Mouse (Mus musculus) skeletal muscle tissue, adult 2 months (tissue): Measurements from ENCODE around the gene Slc6a6.
A peak's percentile ranks its signal among the peaks of the same experiment; 100 is the strongest.

Source experiments
- DNase-seq: peaks from one replicate; pipeline ENCODE4 v3.0.0-alpha.2; 2012; ENCODE audit warnings: low read depth, low spot score

Gene Slc6a6

GRCm38 (mm10) chr6:91773951-91774350 is 90.1 kb downstream of the Slc6a6 start:
- no peak for DNase-seq

- DNase-seq = peak; percentile 55
Observed at GRCm38 (mm10) chr6:91776543-91776942, 92.7 kb downstream of the Slc6a6 start.

DNA sequence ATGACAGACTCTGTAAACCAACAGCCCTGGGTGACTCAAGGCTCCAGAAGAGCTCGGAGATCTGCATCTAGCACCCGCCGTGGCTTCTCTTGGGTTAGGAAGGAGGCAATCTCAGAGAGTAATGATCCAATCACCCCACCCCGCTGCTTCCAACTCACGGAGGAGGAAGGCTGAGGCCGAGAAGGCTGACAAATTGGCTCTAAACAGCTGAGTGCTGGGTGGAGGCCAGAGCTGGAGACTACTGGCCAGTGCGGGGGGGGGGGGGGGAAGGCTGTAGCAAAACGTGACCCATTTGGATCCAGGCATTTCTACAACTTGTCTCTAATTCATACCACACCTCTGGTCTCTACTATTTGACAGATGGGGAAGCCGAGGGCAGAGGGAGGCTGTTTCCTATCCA is 95.4 kb downstream of the Slc6a6 start:
- no peak for DNase-seq

DNA sequence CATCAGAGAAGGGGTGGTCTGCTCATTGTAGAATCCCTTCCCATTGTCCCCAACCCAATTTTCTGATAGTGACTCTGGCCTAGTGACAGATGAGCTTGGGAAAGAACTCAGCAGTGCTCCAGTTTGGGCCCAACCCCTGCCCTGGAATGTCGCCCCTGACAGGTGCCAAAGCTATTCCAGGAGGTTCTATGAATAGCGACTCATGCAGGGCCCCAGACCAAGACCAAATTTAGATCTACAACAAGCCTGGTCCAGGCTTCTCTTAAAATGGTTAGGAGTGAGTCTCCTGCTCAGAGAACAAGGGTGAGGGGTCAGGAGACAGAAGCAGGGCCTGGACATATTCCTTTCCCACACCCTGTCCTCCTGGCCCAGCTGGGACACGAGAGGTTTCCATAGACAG is 101.2 kb downstream of the Slc6a6 start:
- peak; percentile 72 for DNase-seq

GRCm38 (mm10) chr6:91788311-91788798 is 104.5 kb downstream of the Slc6a6 start:
- DNase-seq = no peak

DNA sequence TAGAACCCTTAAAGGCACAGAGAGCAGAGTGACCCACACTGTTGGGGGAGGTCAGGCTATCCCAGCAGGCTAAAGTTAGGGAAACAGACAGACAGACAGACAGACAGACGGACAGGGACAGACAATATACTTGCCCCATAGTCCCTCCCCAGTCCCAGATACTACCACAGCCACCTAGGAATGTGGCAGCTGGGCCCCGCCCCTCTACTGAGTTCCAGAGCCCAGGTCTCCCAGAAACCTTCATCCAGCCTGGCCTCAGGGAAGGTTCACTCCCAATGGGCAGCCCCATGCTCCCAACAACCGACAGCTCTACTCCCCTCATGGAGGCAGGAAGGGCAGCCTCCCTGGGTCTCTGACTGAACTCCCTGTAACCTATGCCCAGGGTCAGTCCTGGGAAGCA is 111.8 kb downstream of the Slc6a6 start:
- no peak for DNase-seq

- peak; percentile 38 for DNase-seq
Observed at GRCm38 (mm10) chr6:91796064-91796463, 112.2 kb downstream of the Slc6a6 start.

- no peak for DNase-seq
Observed at GRCm38 (mm10) chr6:91796736-91797135, 112.9 kb downstream of the Slc6a6 start.

DNA sequence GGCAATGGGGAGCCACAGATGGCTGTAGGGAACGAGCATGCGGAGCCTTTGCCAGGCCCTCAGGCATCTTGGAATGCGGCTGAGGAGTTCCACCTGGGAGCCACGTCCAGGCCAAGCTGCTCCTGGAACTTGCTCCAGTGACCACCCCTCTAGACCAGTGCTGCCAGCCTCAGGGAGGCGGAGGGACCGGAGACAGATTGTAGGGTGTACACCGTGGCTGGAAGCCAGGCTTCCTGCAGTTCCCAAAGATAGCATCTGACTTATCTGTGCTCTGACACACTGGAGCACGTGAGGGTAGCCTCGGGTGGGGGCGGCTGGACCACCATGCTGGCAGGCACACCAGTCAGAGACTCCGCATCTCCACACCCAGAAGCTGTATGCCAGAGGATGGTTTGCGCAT is 114.6 kb downstream of the Slc6a6 start:
- DNase-seq = no peak

DNA sequence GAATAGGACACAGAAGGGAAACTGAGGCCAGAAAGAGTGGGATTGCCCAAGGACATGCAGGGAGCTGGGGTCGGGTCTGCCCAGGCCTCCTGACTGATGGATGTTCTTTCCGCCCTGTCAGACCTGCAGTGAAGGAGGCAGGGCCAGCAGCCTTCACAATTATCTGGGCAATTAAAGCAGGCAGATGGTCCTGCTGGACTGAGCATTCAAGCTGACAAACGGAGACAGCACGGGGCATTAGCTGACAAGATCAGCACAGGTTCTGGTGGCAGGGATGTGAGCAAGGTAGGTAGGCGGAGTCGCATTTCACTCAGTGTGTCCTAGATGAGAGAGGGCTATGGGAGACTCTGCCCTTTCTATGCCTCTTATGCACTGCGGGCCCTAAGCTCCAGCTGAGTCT is 120.3 kb downstream of the Slc6a6 start:
- no peak for DNase-seq

DNA sequence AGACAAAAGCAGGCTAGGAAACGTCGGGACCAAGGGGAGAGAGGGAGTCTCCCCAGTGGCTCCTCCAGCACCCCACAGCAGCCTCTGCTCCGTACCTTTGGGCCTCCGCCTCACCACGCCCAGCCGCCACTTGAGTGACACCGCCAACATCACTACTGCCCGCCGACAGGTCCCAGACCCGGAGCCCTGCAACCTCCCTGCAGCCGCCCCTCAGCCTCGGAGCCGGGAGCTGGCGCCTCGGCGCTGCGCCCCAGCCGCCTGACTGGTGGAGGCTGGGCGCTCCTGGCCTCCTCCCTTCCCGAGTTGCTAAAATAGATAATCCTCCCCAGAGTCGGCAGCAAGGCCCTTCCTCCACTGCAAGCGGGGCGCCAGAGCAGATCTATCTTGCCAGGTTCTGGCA is 123.3 kb downstream of the Slc6a6 start:
- no peak for DNase-seq

DNA sequence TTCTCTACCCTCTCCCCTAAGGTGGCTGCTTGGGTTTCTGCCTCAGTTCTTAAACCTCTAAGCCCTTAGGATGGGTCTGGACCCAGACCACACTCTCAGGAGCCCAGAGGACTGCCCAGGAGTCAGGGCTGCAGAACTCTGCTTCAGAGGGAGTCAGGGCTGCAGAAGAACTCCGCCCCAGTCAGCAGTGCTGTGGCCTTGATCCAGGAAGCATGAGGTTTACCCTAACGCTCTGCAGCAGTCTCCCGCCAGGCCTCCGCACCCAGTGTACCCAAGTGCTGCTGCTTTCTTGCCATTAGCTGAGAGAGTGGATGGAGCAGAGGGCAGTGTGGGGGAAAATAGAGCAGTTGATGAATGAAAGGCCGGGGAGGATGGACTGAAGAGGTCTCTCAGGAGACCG is 124.2 kb downstream of the Slc6a6 start:
- no peak for DNase-seq
